Mouse (Mus musculus) neutrophil, adult 65 days (primary cell): ENCODE results near the gene Spag7. TPM values are rescaled to one million over a fixed set of nuclear protein-coding genes. Genes with fewer than 3 reads are reported as not detected.

ENCODE experiments used
- total RNA-seq: library from RNA; stranded (reverse); gene quantifications from 2 replicates; pipeline ENCODE4 v1.2.4, GENCODE M21; 2023

The Spag7 gene
- total RNA-seq = 36.7 and 37.4 TPM in 2 replicates

GRCm38 (mm10) chr11:70668771-70669505 is at the start of gene Spag7:
Gene Spag7 (minus strand): TSS chr11:70669416.

GRCm38 (mm10) chr11:70699722-70700556 is 30.7 kb upstream of the Spag7 start, which contains the start of the genes Inca1 and Kif1c:
Gene Inca1 (minus strand): TSS chr11:70700155.
Gene Kif1c (plus strand): TSS chr11:70700548.

GRCm38 (mm10) chr11:70687601-70688199 is 18.5 kb upstream of the Spag7 start, which contains the start of gene Camta2:
Gene Camta2 (minus strand): TSS chr11:70688105.

GRCm38 (mm10) chr11:70656964-70657363 is 12.3 kb downstream of the Spag7 start, which contains the start of gene Eno3:
Gene Eno3 (plus strand): TSS chr11:70657202.

DNA sequence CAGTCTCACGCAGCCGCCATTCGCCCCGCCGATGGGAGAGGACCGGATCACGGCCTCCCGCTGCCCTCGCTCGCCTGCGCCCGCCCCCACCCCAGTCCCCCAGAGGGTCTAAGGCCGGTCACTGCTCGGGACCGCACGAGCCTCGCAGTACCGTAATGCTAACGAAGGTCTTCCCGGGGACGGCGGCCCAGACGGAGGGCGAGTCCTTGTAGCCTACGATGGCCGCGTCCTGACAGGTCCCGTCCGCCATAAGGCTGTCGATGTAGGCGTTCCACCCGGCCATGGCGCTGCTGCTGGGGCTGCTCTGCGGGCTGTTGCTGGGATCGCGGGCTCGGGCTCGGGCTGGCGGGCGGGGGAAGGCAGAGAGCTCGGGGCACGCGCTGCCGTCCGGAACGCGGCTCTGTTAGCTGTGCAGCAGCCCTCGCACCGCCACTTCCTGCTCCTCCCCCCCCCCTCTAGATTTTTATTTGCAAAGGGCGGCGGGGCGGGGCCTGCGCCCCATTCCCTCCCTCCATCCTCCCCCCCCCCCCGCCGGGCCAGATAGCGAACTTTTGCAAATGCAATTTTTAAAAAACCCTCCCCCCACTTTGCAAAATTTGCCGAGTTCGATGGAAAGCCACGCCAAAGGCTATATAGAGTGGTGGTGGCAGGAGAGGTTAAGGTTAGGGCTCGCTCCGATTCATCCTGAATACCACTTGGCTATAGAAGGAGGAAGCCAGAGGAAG is 14.9 kb downstream of the Spag7 start, which contains the start of gene Pfn1:
Gene Pfn1 (minus strand): TSS at position 447 of the 725 bp plus-strand sequence.

DNA sequence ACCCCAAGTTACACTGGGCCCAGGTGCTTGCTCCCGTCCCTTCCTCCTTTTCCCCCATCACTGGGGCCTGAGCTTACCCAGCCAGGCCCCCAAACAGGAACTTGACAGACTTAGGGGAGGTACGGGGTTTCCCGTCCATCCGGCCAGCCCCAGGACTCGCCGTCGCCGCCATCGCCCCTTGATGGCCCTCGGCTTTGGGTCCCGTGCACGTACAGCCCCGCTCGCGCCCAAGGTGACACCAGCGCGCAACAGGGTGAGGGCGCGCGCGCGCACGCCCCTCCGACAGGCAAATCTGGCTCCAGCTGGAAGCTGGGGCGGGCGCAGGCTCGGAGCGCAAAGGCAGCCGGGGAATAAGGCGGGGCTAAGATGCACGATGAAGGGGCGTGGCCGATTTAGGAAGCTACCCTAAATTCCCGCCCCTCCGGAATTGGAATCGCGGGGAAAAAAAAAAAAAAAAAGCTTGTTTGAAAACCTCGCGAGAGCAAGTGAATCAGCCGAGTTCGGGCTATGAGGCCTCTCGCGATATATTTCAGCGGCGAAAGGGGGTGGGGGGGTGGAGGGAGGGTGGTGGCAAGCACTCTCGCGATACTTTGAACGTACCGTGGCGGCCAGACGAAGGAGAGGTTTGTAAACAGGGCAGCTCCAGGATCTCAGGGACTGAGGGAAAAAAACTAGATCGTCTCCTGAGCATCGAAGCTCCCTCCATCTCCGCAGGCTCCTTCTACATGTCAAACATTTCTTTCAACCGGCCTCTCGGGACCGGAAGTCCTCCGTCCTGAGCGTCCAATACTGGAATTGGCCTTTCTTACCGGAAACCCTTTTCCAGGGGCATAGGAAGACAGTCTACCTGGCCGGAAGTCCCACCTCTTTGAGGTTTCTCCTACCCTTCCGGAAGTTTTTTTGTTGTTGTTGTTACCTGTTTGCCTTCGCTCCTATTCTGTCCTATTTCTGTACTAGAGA is 22.2 kb downstream of the Spag7 start, which contains the start of the genes Rnf167 and Slc25a11:
Gene Rnf167 (plus strand): TSS at position 545 of the 960 bp plus-strand sequence.
Gene Slc25a11 (minus strand): TSS at position 789 of the 960 bp plus-strand sequence.

GRCm38 (mm10) chr11:70638714-70639278 is 30.4 kb downstream of the Spag7 start, which contains the start of gene Gp1ba:
Gene Gp1ba (plus strand): TSS chr11:70639122.

GRCm38 (mm10) chr11:70619101-70619500 is 50.1 kb downstream of the Spag7 start, which contains the start of gene Chrne:
Gene Chrne (minus strand): TSS chr11:70619216.

GRCm38 (mm10) chr11:70615516-70616093 is 53.6 kb downstream of the Spag7 start, which contains the start of gene 4930544D05Rik:
Gene 4930544D05Rik (plus strand): TSS chr11:70615848.

Other genes starting within 250 kb of the Spag7 start
- gene Arrb2, start 236.8 kb downstream of the Spag7 start, total RNA-seq = 950 and 1,080 TPM in 2 replicates
- gene Med11, start 217.5 kb downstream of the Spag7 start, total RNA-seq = 24.7 and 31.8 TPM in 2 replicates
- gene Zmynd15, start 210.0 kb downstream of the Spag7 start, total RNA-seq = 0.61 and 0.66 TPM in 2 replicates
- 2.9 and 7.3 TPM in 2 replicates for gene Cxcl16, start 209.4 kb downstream of the Spag7 start, total RNA-seq
- not detected in 2 replicates for gene Tm4sf5, start 164.2 kb downstream of the Spag7 start, total RNA-seq
- not detected in 2 replicates for gene Vmo1, start 154.8 kb downstream of the Spag7 start, total RNA-seq
- not detected in 2 replicates for gene Gltpd2, start 150.2 kb downstream of the Spag7 start, total RNA-seq
- gene Psmb6, start 144.0 kb downstream of the Spag7 start, total RNA-seq = 85.9 and 94.4 TPM in 2 replicates
- not detected in 2 replicates for gene Gm40193, start 136.5 kb downstream of the Spag7 start, total RNA-seq
- gene Pld2, start 129.4 kb downstream of the Spag7 start, total RNA-seq = 2.0 and 3.3 TPM in 2 replicates
- gene Mink1, start 106.5 kb downstream of the Spag7 start, total RNA-seq = 14.2 and 21.9 TPM in 2 replicates
- gene 4930544D05Rik, start 53.6 kb downstream of the Spag7 start, total RNA-seq = not detected in 2 replicates
- gene Chrne, start 50.2 kb downstream of the Spag7 start, total RNA-seq = 1.0 TPM in 1 of 2 replicates, not detected in the other
- gene Gp1ba, start 30.3 kb downstream of the Spag7 start, total RNA-seq = 0.18 and 0.73 TPM in 2 replicates
- gene Rnf167, start 22.2 kb downstream of the Spag7 start, total RNA-seq = 139 and 152 TPM in 2 replicates
- 80.8 and 90.9 TPM in 2 replicates for gene Slc25a11, start 21.9 kb downstream of the Spag7 start, total RNA-seq
- 1,990 and 2,032 TPM in 2 replicates for gene Pfn1, start 14.8 kb downstream of the Spag7 start, total RNA-seq
- 4.2 and 6.6 TPM in 2 replicates for gene Eno3, start 12.2 kb downstream of the Spag7 start, total RNA-seq
- 55.4 and 60.4 TPM in 2 replicates for gene Camta2, start 18.7 kb upstream of the Spag7 start, total RNA-seq
- gene Inca1, start 30.7 kb upstream of the Spag7 start, total RNA-seq = not detected in 2 replicates
- 30.8 and 43.4 TPM in 2 replicates for gene Kif1c, start 31.1 kb upstream of the Spag7 start, total RNA-seq
- 0.25 and 0.28 TPM in 2 replicates for gene Zfp3, start 94.8 kb upstream of the Spag7 start, total RNA-seq
- not detected in 2 replicates for gene Scimp, start 143.2 kb upstream of the Spag7 start, total RNA-seq
- 10.5 and 15.3 TPM in 2 replicates for gene Rabep1, start 175.4 kb upstream of the Spag7 start, total RNA-seq